Mouse (Mus musculus): ENCODE results near the gene Map3k3. TPM values are rescaled to one million over a fixed set of nuclear protein-coding genes. Genes with fewer than 3 reads are reported as not detected.
"Not testable (repeated sequence)": the region's sequence is repeated elsewhere in the genome, so short reads cannot be mapped to it uniquely, and the experiment has no call there.

Gene Map3k3
- total RNA-seq, 1 experiment from 2014 or later, result 105 TPM

DNA sequence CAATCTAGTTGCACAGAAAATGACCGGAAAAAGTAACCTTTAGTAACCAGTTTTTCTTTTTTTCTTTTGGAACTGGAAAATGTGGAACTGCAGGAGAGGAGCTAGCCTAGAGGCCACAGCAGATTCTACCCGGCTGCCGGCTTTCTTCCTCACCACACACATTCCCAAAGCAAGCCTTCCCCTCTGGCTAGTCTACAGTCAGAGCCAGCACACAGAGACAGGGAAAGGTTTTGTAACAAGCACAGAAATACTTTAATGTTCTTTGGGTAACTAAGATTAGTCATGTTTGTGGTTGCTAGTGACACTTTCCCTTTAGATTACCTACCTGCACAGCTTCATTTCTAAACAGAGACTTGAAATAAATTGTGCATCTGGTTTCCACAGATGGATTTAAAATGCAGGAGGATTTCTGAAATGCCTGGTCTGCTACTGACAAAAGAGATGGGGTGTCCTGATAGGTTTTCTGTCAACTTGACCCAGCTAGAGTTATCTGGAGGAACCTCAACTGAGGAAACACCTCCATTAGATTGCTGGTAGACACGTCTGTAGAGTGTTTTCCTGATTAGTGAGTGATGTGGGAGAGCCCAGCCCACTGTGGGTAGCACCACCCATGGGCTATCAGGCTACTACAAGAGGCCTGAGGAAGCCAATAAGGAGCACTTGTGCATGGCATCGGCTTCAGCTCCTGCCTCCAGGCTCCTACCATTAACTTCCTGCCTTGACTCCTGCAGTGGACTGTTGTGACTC, 93.8 kb downstream of the Map3k3 start:
- 0 out of 2 replicates have a peak, but pooled peaks have one; percentile 10 for ATAC-seq (replicated peaks; ENCODE audit: insufficient number of reproducible peaks, low FRiP score, low TSS enrichment, poor library complexity, severe bottlenecking)

DNA sequence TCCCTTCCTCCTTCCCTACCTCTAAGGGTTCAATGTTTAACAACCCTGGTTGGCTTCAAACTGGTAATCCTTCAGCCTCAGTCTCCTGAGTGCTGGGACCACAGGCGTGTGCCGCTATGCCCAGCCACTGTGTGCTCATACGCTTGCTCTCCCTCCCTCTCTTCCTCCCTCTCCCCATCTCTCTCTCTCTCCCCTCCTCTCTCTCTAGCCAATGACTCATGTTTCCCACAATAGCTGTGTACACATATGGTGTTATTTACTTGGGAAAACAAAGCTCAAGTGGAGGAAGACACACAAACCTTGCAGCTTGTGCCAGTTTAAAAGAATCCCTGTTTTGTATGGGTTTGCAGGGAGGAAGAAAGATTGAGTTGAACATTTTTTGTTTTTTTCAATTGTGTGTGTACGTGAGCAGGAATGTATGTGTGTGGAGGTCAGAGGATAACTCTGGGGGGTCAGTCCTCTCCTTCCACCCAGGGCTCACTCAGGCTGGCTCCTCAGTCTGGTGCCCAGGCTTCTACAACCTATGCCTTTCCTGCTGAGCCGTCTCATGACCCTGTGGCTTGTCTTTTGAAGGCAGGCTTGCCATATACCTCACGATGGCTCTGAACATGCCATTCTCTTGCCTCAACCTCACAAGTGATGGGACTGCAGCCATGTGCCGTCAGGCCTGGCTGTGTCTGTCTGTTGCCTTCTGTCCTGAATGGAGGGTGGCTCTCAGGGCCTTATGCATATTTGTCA, 95.5 kb downstream of the Map3k3 start:
- no peak for ATAC-seq (replicated peaks; ENCODE audit: insufficient number of reproducible peaks, low FRiP score, low TSS enrichment, poor library complexity, severe bottlenecking)

GRCm38 (mm10) chr11:106180449-106180801, 96.0 kb downstream of the Map3k3 start:
- ATAC-seq (replicated peaks; ENCODE audit: insufficient number of reproducible peaks, low FRiP score, low TSS enrichment, poor library complexity, severe bottlenecking), result no peak

- ATAC-seq (replicated peaks; ENCODE audit: insufficient number of reproducible peaks, low FRiP score, low TSS enrichment, poor library complexity, severe bottlenecking), result no peak
Observed at GRCm38 (mm10) chr11:106187326-106187725, 102.9 kb downstream of the Map3k3 start.

DNA sequence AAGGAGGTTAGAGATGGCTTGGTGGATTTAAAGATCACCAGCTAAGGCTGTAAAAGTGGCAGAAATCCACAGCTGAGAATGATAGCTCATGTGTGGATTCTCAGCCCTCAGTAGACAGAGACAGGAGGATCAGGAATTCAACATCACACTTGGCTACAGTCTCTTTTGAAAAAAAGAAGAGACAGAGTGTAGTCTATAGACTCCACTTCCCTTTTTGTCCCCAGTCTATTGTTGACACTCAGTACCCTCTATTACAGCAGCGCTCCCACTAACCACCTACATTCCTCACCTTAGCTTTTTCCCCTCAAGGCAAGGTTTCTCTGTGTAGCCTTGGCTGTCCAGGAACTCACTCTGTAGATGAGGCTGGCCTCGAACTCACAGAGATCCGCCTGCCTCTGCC, 107.3 kb downstream of the Map3k3 start:
- ATAC-seq (replicated peaks; ENCODE audit: insufficient number of reproducible peaks, low FRiP score, low TSS enrichment, poor library complexity, severe bottlenecking), result no peak

- ATAC-seq (replicated peaks; ENCODE audit: insufficient number of reproducible peaks, low FRiP score, low TSS enrichment, poor library complexity, severe bottlenecking), result no peak
Observed at GRCm38 (mm10) chr11:106192241-106192640, 107.8 kb downstream of the Map3k3 start.

GRCm38 (mm10) chr11:106192657-106193370, 108.4 kb downstream of the Map3k3 start:
- ATAC-seq (replicated peaks; ENCODE audit: insufficient number of reproducible peaks, low FRiP score, low TSS enrichment, poor library complexity, severe bottlenecking), result peak; percentile 32; the same call in 1 of the 2 replicates

DNA sequence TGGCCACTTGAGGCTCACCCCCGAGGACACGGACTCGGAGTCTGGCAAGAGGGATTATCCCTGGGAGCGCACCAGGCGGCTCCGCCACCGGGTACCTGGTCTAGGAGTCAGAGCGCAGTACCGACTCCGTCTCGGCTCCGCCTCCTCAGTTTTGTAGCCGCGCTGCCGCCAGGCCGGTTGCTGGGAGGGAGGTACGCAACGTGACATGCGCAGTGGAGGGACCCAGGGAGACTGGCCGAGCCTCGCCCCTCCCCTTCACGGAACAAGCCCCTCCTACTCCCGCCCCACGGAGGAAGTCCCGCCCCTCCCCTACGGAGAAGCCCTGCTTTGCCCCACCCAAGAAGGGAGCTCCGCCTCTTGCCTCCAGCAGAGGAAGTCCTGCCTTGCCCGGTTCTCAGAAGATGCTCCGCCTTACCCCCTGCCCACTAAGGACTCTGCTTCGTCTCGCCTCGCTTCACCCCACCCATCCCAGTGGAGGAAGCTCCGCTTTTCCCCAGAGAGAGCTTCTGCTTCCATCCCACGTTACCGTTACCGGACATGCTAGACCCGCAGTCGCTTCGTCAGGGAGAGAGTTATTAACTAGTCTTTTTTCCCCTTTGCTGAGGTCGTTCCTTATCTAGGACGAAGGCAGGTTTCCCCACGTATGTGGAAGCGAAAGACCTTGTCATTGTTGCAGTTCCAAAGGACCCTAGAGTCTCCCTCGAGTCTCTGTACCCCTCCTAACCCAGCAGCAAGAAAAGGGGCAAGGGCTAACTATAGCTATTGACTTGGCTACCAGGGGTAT, 109.2 kb downstream of the Map3k3 start:
- peak; percentile 94 for ATAC-seq (replicated peaks; ENCODE audit: insufficient number of reproducible peaks, low FRiP score, low TSS enrichment, poor library complexity, severe bottlenecking)

DNA sequence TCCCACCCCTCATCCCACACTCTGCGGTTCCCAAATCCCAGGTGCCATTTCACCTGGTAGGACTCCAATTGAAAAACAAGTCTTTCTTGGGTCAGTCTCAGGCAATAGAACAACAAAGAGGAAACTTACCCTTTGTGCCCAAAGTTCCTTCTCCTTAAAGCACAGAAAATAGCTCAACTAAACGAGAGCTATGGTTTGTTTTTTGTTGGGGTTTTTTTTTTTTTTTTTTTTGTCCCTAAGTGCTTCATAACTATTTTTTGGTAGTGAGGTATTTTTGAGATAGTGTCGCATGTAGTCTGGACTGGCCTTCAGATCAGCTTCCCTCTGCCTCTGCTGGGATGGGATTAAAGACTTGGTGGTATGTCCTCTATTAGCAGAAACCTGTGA, 109.7 kb downstream of the Map3k3 start:
- ATAC-seq (replicated peaks; ENCODE audit: insufficient number of reproducible peaks, low FRiP score, low TSS enrichment, poor library complexity, severe bottlenecking), result no peak

- ATAC-seq (replicated peaks; ENCODE audit: insufficient number of reproducible peaks, low FRiP score, low TSS enrichment, poor library complexity, severe bottlenecking), result no peak
Observed at GRCm38 (mm10) chr11:106194891-106195290, 110.5 kb downstream of the Map3k3 start.

DNA sequence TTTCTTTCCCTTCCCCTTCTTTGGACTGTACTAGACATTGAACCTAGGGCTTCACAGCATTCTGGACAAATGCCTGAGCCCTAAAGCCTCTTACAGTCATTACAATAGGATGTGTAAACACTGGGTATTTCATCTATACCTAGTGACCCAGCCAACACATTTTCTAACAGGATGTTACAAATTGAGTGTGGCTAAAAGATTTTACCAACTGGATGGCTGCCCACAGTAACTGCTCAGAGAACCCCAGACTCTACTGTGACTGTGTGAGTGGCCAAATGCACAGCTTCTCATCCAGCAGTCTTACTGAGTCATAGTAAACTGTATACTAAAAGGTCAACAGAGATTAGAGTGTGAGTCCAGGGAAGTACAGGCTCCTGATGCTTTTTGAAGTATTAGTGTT, 110.9 kb downstream of the Map3k3 start:
- no peak for ATAC-seq (replicated peaks; ENCODE audit: insufficient number of reproducible peaks, low FRiP score, low TSS enrichment, poor library complexity, severe bottlenecking)

DNA sequence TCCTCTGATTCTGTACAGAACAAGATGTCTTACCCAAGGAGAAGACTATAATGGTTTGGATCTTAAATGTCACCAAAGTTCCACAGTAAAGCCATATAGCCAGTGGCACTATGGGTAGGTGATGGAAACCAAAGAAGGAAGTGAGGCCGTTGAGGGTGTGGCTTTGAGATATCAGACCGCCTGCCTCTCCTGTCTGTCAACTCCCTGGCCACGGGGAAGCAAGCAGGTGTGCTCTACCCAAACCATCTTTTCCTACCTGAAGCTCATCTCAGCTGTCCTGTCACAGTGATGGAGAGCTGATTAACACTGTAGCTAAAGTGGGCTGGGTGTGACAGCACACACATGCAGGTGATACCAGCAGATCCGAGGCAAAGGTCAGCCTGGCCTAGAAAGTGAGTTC, 113.9 kb downstream of the Map3k3 start:
- ATAC-seq (replicated peaks; ENCODE audit: insufficient number of reproducible peaks, low FRiP score, low TSS enrichment, poor library complexity, severe bottlenecking), result 0 out of 2 replicates have a peak, but pooled peaks have one; percentile 33

DNA sequence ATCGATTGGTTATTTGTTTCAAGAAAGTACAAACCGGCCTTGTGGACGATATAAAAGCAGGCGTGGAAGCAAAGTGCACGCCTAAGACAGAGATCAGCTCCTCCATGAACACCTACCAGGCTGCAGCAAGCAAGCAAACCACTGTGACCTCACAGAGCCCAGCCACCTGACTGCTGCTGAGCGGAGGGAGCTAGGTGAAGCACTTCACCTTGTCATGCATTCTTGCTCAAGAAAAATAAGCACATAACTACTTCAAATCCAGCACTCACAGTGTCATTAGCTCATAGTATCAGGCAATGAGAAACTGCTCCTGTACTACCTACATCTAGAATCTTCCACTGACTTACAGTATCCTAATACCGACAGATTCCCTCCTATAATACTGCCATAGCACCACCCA, 115.6 kb downstream of the Map3k3 start:
- not testable (repeated sequence) for ATAC-seq (replicated peaks; ENCODE audit: insufficient number of reproducible peaks, low FRiP score, low TSS enrichment, poor library complexity, severe bottlenecking)

DNA sequence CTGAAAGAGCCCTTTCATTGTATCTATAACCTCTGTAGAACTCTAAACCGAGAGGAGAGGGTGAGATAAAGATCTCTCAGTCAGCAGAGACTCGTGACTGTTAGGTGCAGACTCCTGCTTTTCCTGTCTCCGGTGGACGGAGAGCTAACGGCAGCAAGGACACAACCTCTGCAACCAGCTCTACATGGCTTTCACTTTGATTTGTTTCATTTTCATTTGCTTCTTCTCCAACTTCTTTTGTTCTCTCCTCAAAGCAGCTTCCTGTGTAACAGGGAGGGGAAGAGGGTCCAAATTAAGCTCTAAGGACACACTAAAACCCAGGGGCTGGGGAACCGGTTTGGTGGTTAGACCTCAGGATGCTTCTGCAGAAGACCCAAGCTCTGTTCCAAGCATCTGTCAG, 116.3 kb downstream of the Map3k3 start:
- no peak for ATAC-seq (replicated peaks; ENCODE audit: insufficient number of reproducible peaks, low FRiP score, low TSS enrichment, poor library complexity, severe bottlenecking)

- no peak for ATAC-seq (replicated peaks; ENCODE audit: insufficient number of reproducible peaks, low FRiP score, low TSS enrichment, poor library complexity, severe bottlenecking)
Observed at GRCm38 (mm10) chr11:106201337-106202122, 117.1 kb downstream of the Map3k3 start.

DNA sequence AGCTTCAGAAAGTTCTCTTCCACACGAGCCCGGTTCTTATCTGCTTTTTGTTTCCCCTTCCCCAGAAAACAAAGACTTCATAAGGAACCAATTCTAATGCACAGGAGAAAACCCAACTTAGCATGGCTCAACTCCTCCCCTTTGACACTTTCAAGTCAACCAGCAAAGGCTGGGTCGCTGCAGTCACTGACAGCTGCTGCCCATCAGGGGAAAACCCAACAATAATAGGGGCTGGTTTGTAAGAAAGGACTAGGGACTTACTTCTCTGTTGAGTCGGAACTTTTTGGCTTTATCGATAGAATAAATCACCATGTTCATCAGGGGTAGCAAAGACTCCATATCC, 117.7 kb downstream of the Map3k3 start, which contains the start of gene Strada:
TSS of gene Strada (minus strand) at position 46 of the 343 bp plus-strand sequence.
- ATAC-seq (replicated peaks; ENCODE audit: insufficient number of reproducible peaks, low FRiP score, low TSS enrichment, poor library complexity, severe bottlenecking), result no peak

Measured in monocyte, adult 5-6 weeks (primary cell).